Mouse (Mus musculus) CD4-positive, CD25-positive, alpha-beta regulatory T cell, adult 4 months (primary cell): ENCODE results near the gene Rhoq. TPM values are rescaled to one million over a fixed set of nuclear protein-coding genes. Genes with fewer than 3 reads are reported as not detected.

Source experiments
- ATAC-seq: one replicate; pipeline ENCODE4 v1.8.0; 2017
- polyA plus RNA-seq, 2 experiments: library from polyadenylated mRNA; unstranded; fragments of 100-300 nt; shearing (Covaris generic); gene quantifications; one replicate each; pipeline ENCODE4 v1.2.1; 2017

The Rhoq gene
- polyA plus RNA-seq, 2 experiments from 2014 or later, result 4.2 TPM

DNA sequence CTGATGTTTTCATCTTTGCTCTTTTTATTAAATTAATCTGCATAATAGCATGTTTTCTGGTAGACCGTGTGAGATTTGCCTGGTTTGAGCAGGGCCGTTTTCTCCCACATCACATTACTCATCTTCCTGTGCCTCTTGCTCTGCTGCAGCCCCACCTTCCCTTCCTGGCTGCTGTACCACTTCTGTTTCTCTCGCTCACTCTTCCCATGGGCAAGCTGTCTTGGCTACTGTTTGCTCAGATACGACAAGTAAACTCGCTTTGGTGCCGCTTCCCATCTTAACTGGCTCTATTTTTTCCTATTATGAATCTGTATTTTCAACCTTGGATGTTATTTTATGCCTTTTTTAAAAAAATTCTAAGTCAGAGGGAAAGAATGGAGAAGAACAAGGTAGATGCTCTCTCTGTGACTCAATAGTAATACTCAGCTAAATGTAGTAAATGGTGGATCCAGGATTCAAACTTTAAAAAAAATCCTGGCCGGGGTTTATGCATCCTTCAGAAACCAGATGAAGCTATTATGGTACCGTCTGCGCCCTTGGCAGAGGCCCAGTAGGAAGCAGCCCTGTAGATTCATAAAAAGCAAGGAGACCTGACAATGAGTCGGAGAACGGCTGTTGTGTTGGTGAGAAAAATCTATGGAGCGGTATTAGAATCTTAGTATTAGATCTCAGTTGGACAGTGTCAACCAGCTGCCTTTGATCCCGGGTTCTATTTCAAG, 48.6 kb downstream of the Rhoq start:
- ATAC-seq, result no peak

DNA sequence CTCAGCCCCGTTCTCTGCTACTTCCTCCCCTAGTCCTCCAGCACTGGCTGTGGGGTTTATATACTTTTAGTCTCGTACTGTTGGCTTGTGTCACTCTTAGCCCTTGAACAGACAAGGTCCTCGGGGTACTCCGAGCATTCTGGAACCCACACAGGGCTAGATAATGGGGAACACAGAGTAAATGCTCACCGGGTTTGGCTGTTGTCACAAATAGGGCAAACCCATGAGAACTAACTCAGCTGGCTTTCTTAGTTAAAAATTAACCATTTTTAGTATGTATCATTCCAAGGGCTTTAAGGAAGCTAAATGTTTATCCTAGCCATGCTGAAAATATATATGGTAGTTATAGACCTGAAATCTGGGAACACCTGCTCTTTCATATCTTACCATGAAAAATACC, 56.8 kb downstream of the Rhoq start:
- ATAC-seq, result no peak

DNA sequence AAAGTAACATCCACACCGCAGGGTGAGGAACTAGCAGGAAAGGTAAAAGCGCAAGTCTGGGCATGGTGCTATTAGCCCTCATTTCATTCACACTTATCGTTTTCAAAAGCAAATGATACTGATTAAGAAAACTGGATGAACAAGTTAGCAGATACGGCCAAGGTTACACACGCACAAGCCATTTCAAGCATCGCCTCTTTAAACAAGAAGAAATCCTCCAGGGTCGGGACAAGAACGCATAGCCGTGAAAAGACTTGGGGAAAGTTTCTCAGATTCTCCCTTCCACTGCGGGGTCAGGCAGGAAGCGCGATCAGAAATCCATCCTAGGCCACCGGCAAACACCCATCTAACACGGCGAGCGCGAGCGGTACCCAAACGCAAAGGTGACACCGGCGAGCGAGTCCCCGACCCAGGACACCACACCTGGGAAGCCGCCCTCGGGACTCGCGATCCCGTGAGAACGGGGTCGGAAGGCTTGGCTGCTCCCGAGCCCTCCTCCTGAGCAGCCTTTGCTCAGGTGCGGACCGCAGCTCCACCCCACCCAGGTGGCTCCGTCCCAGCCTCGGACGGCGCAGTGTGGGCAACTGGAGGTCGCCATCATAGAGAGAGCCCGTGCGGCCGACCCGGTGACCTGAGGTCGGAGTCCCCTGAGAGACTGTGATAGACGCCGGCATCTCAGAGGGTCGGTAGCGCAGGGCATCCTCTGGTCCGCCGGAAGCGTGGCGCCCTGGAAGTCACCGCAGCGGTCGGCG, 61.8 kb downstream of the Rhoq start:
- ATAC-seq, result peak; percentile 10

DNA sequence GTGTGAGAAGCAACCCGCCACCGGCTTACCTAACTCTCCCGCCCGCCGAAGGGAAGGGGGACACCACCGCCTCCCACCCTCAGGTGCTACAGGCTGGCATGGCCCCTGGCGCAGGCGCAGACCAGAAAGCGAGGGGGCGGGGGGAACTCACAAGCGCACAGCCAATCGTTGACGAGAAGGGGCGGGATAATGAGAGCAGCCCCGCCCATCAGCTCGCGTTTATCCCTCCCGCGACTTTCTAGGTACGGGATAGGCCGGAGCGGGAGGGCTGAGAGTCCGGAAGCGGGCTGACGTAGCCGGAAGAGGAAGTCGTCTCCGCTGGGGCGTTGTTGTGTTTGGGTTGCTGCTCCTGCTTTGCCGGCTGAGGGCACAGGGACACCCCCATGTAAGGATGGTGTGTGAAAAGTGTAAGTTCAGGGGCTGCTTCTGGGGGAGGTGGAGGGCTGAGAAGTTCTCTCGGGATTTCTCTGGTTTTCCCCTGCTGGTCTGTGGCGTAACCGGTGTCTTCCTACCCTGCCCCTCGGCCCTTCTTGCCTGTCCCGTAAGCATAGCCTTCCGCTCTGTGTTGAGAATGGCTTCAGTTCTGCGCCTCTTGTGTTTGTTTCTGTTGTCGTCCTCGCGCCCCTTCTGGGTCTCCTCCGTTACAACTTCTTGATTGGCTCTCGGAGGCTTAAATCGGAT, 62.5 kb downstream of the Rhoq start, which contains the start of the genes Pigf and Cript:
Gene Pigf (minus strand): TSS at position 138 of the 681 bp plus-strand sequence.
Gene Cript (plus strand): TSS at position 282 of the 681 bp plus-strand sequence.
- ATAC-seq, result peak; percentile 95

DNA sequence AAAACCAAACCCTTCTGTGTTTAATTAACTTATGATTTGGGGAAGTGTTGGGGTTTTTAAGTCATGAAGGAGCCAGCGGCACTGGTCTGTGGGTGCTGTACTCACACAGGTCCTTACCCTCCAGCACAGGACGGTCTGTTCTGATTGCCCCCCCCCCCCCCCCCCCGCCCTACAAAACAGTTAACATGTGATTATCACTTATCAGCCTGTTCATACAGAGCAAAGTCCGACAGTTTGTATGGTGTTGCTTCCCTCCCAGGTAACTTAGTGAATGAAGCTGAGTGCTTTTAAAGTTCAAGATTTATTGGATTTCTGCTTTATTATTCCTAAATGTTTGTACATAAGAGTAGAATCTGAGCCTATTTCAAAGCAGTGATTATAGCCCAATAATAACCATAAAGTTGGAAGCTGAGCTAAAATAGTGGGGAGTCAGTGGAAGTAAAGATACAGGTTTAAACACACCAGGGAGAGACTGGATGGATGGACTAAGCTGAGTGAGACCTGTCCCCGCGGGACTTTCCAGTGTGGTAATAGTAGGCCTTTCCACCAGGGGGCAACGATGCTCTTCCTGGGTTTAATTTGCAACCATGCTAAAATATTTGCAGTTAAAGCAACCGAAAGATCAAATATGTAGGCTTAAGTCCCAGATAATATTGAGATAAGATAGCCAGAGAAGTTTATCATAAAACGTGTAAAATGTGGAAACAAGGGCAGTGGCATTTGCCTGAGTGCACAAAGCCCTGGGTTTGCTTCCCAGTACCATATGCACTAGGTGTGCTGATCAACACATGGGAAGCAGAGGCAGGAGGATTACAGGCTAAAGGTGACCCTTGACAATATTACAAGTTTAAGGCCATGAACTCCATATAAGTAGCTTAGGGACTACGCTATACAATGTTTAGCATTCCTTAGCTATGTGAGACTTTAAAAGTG, 73.5 kb downstream of the Rhoq start:
- peak; percentile 98 for ATAC-seq

DNA sequence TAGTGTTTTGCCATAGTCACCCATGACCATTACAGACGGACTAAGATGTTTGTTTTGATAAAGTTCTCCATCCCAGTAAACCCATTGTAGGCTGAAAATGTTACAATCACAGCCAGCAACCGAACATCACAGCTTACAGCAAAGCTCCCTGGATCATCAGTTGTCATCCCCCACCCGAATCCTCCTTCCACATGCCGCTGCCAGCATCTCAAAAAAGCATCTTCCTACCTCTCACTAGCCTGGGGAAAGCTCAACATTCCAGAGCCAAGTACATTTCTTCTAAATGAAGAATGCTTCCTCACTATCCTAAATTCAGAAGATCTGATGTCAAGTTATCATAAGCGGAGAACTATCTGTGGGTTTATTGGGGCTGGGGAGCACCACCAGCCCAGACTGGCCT, 75.6 kb downstream of the Rhoq start:
- no peak for ATAC-seq

DNA sequence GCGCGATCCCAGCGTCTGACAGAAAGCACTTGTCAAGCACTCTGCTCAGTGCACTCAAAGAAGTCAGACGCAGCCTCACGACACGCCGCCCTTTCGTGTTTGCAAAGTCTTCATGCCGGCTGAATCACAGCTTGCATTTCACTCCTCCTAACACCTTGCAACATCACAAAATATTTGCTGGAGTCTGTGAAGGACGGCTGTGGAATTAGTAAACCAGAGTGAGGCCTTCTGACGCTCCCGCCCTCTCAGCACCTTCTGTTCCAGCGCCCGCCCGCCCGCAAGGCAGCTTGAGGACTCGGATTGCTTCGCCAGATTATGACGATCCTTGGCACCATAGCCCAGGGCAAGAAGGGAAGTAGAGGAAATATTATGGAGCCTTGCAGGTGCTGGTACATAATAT, 78.9 kb downstream of the Rhoq start:
- ATAC-seq, result no peak

DNA sequence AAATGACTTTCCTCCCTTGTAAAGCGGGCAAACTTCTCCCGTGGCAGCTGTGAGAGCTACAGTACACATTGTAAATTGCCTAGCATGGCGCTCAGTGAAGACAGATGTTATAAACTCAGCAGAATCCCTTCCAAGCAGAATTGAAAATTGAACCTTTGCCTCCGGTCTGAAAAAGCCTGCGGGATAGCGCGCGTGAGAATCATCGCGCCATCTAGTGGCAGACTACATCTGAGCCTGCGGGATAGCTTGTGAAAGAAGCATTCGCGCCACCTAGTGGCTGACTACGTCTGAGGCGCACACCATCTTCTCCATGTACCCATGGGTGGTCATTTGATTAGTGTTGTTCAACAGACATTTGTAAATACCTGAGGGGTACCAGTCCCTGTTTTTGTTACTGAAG, 81.5 kb downstream of the Rhoq start:
- ATAC-seq, result peak; percentile 99

DNA sequence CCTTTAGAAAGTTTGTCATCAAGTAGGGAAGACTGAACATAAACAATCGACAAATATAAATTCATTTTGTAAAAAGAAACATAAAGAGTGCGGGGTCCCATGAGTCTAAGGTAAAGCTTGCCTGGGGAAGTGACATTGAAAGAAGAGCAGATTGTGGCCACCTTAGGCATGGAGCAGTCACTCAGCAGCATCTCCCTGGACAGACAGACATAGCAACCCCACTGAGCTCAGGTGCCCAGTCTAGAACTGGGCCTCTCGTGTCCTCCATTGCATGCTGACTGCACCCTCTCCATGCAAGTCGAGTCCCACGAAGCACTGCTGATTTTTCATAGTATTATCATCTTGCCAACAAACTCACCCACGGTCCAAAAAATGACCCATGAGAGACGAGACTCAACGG, 81.9 kb downstream of the Rhoq start:
- no peak for ATAC-seq

Other genes with a start within 250 kb of the Rhoq start
- gene Epas1, start 209.4 kb upstream of the Rhoq start, polyA plus RNA-seq, result 1 to 10 TPM in 1 of 2 experiments, under 1 TPM in 1; 0.36 to 1.9 TPM
- gene Tmem247, start 45.7 kb upstream of the Rhoq start, polyA plus RNA-seq, result not detected
- not detected for gene Atp6v1e2, start 15.2 kb upstream of the Rhoq start, polyA plus RNA-seq
- gene Pigf, start 62.3 kb downstream of the Rhoq start, polyA plus RNA-seq, result 10 to 100 TPM; 20.4 to 22.1 TPM
- gene Cript, start 62.5 kb downstream of the Rhoq start, polyA plus RNA-seq, result 100 to 1,000 TPM in 1 of 2 experiments, 10 to 100 TPM in 1; 93.3 to 104 TPM
- gene Socs5, start 144.6 kb downstream of the Rhoq start, polyA plus RNA-seq, result 1 to 10 TPM; 8.7 to 9.3 TPM